Mouse (Mus musculus) midbrain, postnatal 0 days (tissue): ENCODE data around the gene 2900026A02Rik. TPM values are rescaled to one million over a fixed set of nuclear protein-coding genes. Genes with fewer than 3 reads are reported as not detected.
A peak's percentile ranks its signal among the peaks of the same experiment; 100 is the strongest.

ENCODE experiments used
- ATAC-seq: fragments of 200-750 bp; cut with Nextera tagmentation; 2 replicates; pipeline ENCODE4 v1.8.0; 2017; ENCODE audit warnings: moderate number of reproducible peaks, mild to moderate bottlenecking, moderate TSS enrichment, moderate library complexity; ENCODE audit not compliant: low FRiP score
- DNase-seq: peaks from one replicate; pipeline ENCODE4 v3.0.0-alpha.2; 2015; ENCODE audit warnings: low spot score
- H3K27ac ChIP-seq: fragments of 300-500 bp; sonication (generic); 2 replicates; pipeline ENCODE4 v1.5.1; 2014; ENCODE audit warnings: low read depth, mild to moderate bottlenecking, low read length, mixed read lengths
- H3K27me3 ChIP-seq: fragments of 300-500 bp; sonication (generic); 2 replicates; pipeline ENCODE4 v1.6.1; 2014; ENCODE audit warnings: low read length, control low read depth, mixed read lengths; ENCODE audit not compliant: insufficient read depth
- H3K36me3 ChIP-seq: fragments of 300-500 bp; sonication (generic); 2 replicates; pipeline ENCODE4 v1.6.1; 2014; ENCODE audit warnings: low read length, control low read depth, mixed read lengths; ENCODE audit not compliant: insufficient read depth
- H3K4me1 ChIP-seq: fragments of 300-500 bp; sonication (generic); 2 replicates; pipeline ENCODE4 v1.6.1; 2014; ENCODE audit warnings: mild to moderate bottlenecking, control low read depth, antibody characterized with exemption, low read length, mixed read lengths; ENCODE audit not compliant: insufficient read depth
- H3K4me2 ChIP-seq: fragments of 300-500 bp; sonication (generic); 2 replicates; pipeline ENCODE4 v1.6.1; 2014; ENCODE audit warnings: low read depth, mild to moderate bottlenecking, low read length, mixed read lengths; ENCODE audit not compliant: poor library complexity, severe bottlenecking
- H3K4me3 ChIP-seq: fragments of 300-500 bp; sonication (generic); 2 replicates; pipeline ENCODE4 v1.5.1; 2014; ENCODE audit warnings: low read depth, mild to moderate bottlenecking, low read length, moderate library complexity
- H3K9ac ChIP-seq: fragments of 300-500 bp; sonication (generic); replicated peaks from 2 replicates; pipeline ENCODE4 v1.6.1; 2014; ENCODE audit warnings: mild to moderate bottlenecking, low read length, moderate library complexity, mixed read lengths; ENCODE audit not compliant: poor library complexity, severe bottlenecking
- H3K9me3 ChIP-seq: fragments of 300-500 bp; sonication (generic); 2 replicates; pipeline ENCODE4 v1.6.1; 2016; ENCODE audit warnings: low read length, control low read depth
- CTCF ChIP-seq: IDR thresholded peaks from 2 replicates; pipeline ENCODE4 v1.5.1; 2016; ENCODE audit warnings: antibody characterized with exemption, mild to moderate bottlenecking
- WGBS: fragments of 180-500 bp; shearing (Covaris S2); extraction: QIAGEN DNeasy Blood & Tissue Kit; methylation state at CpG from one replicate; pipeline ENCODE4 v1.1.7; 2014; 5-methylcytosine and 5-hydroxymethylcytosine counted together
- polyA plus RNA-seq: library from polyadenylated mRNA; unstranded; fragments of >200 nt; fragmentation: Nextera tagmentation; extraction: Ambion mirVana; gene quantifications from 2 replicates; pipeline ENCODE4 v1.2.1, GENCODE M21; 2015
- total RNA-seq: library from RNA; depleted of rRNA; stranded (reverse); fragments of >200 nt; gene quantifications from 2 replicates; pipeline ENCODE4 v1.2.3, GENCODE M21; 2014

Gene 2900026A02Rik
- total and polyA plus RNA-seq, 2 experiments from 2014 or later: 3.8 to 11.8 TPM

- Histone ChIP-seq H3K36me3 (no peaks in the 10 kb centered on the region), H3K27me3 (no peaks in the 10 kb centered on the region), H3K9me3 (no peaks in the 10 kb centered on the region), H3K9ac (no peak overlapping the region), H3K4me3 (no peak overlapping the region), H3K4me1 (no peaks in the 10 kb centered on the region), H3K4me2 (no peak overlapping the region), H3K27ac (no peak overlapping the region)
- DNase-seq (no peak), ATAC-seq (no peak)
- WGBS: 85% methylated on average over 8 of the region's 9 CpGs
- TF ChIP-seq CTCF: no peak
Measured at GRCm38 (mm10) chr5:113215610-113216011, 5.4 kb downstream of the 2900026A02Rik start.

GRCm38 (mm10) chr5:113214455-113214854 is 6.6 kb downstream of the 2900026A02Rik start:
- Histone ChIP-seq H3K27me3 (no peaks in the 10 kb centered on the region), H3K36me3 (no peaks in the 10 kb centered on the region), H3K4me1 (no peaks in the 10 kb centered on the region), H3K4me2 (no peak overlapping the region), H3K9ac (no peak overlapping the region), H3K4me3 (no peak overlapping the region), H3K9me3 (no peaks in the 10 kb centered on the region), H3K27ac (no peak overlapping the region)
- 54% methylated on average over 11 of the region's 11 CpGs for WGBS
- TF ChIP-seq CTCF: no peak
- DNase-seq: no peak
- ATAC-seq: no peak

GRCm38 (mm10) chr5:113214041-113214440 is 7.0 kb downstream of the 2900026A02Rik start:
- DNase-seq (no peak), ATAC-seq (no peak)
- Histone ChIP-seq H3K4me2 (no peak overlapping the region), H3K9me3 (no peaks in the 10 kb centered on the region), H3K27ac (no peak overlapping the region), H3K9ac (no peak overlapping the region), H3K4me1 (no peaks in the 10 kb centered on the region), H3K36me3 (no peaks in the 10 kb centered on the region), H3K4me3 (no peak overlapping the region), H3K27me3 (no peaks in the 10 kb centered on the region)
- WGBS: 86% methylated on average over 8 of the region's 8 CpGs
- TF ChIP-seq CTCF: no peak

- H3K4me3 ChIP-seq: no peak overlapping the region
- no peak overlapping the region for H3K9ac ChIP-seq
- DNase-seq (no peak), ATAC-seq (no peak)
- H3K9me3 ChIP-seq: no peaks in the 10 kb centered on the region
- no peak overlapping the region for H3K4me2 ChIP-seq
- no peaks in the 10 kb centered on the region for H3K36me3 ChIP-seq
- TF ChIP-seq CTCF: no peak
- no peaks in the 10 kb centered on the region for H3K4me1 ChIP-seq
- no peak overlapping the region for H3K27ac ChIP-seq
- WGBS: 81% methylated on average over 10 of the region's 10 CpGs
- H3K27me3 ChIP-seq: no peaks in the 10 kb centered on the region
Measured at GRCm38 (mm10) chr5:113212156-113212835, 8.7 kb downstream of the 2900026A02Rik start.

GRCm38 (mm10) chr5:113210314-113210713 is 10.7 kb downstream of the 2900026A02Rik start:
- no peak for TF ChIP-seq CTCF
- 0 out of 2 replicates have a peak overlapping the region, but pooled peaks have one; percentile 44 for H3K27ac ChIP-seq
- H3K36me3 ChIP-seq: no peaks in the 10 kb centered on the region
- no peak overlapping the region for H3K4me3 ChIP-seq
- ATAC-seq (no peak), DNase-seq (no peak)
- no peaks in the 10 kb centered on the region for H3K9me3 ChIP-seq
- no peak overlapping the region for H3K4me2 ChIP-seq
- H3K4me1 ChIP-seq: no peaks in the 10 kb centered on the region
- no peak overlapping the region for H3K9ac ChIP-seq
- WGBS: 81% methylated on average over 6 of the region's 6 CpGs
- no peaks in the 10 kb centered on the region for H3K27me3 ChIP-seq

GRCm38 (mm10) chr5:113209898-113210297 is 11.1 kb downstream of the 2900026A02Rik start:
- TF ChIP-seq CTCF: no peak
- Histone ChIP-seq H3K4me1 (no peaks in the 10 kb centered on the region), H3K27ac (peak overlapping the region; percentile 44; the same call in 1 of the 2 replicates), H3K4me2 (no peak overlapping the region), H3K36me3 (no peaks in the 10 kb centered on the region), H3K4me3 (no peak overlapping the region), H3K27me3 (no peaks in the 10 kb centered on the region), H3K9me3 (no peaks in the 10 kb centered on the region), H3K9ac (no peak overlapping the region)
- no peak for DNase-seq
- ATAC-seq: 0 out of 2 replicates have a peak, but pooled peaks have one; percentile 31
- WGBS: 88% methylated on average over 13 of the region's 13 CpGs
